Mouse (Mus musculus) G1E-ER4 (cell line): ENCODE results near the gene Mrpl54. TPM values are rescaled to one million over a fixed set of nuclear protein-coding genes. Genes with fewer than 3 reads are reported as not detected.

Experiments used
- GATA1 ChIP-seq: IDR thresholded peaks from one replicate; pipeline ENCODE4 v1.8.0; 2012; ENCODE audit warnings: low read length, inconsistent platforms
- polyA plus RNA-seq: library from polyadenylated mRNA; stranded (reverse); fragments of >175 nt; gene quantifications from 2 replicates; pipeline ENCODE4 v1.2.3, GENCODE M21; 2012

The Mrpl54 gene
- polyA plus RNA-seq: 633 and 674 TPM in 2 replicates

GRCm38 (mm10) chr10:81266211-81267105 is at the start of gene Mrpl54, which contains the start of gene Apba3:
Gene Mrpl54, minus strand, starts transcription at chr10:81266934.
Gene Apba3, plus strand, starts transcription at chr10:81266960.
- no peak for TF ChIP-seq GATA1

DNA sequence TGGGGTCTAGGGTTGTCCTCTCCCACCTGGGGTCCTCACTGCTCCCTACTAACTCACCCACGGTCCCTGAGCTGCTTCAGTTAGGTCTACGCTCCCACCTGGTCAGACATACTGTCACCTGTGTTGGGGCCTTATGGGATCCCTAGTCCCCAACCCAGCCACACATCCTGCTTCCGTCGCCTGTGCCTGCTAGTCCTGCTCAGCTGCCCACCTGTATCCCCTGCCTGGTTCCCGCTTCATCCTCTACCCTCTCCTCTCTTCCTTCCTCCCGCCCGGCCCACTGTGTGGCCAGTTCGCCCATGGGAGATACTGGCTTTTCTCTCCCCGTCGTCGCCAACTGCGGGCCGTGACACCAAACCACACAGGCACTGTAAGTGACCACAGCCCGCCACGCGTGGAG is 48.9 kb upstream of the Mrpl54 start:
- no peak for TF ChIP-seq GATA1

GRCm38 (mm10) chr10:81314201-81314600 is 47.5 kb upstream of the Mrpl54 start:
- TF ChIP-seq GATA1: no peak

DNA sequence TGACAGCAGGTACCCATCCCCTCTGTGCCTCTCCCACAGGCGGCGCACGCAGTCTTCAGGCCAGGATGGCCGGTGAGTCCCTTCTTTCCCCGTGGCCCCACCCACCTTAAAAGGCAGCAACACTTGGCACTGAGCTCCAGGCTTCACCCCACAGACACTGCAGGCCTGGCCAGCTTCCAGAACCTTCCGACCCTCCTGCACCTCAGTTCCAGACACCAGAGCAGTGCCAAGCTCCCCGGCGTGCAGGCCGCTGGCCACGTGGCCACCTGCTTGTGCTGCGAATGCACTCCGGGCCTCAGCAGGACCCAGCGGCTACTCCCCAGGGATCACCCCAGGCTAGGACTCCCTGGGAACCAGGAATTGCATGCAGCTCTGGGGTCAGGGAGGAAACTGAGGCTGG is 46.8 kb upstream of the Mrpl54 start:
- no peak for TF ChIP-seq GATA1

GRCm38 (mm10) chr10:81309571-81309970 is 42.8 kb upstream of the Mrpl54 start:
- TF ChIP-seq GATA1: no peak

DNA sequence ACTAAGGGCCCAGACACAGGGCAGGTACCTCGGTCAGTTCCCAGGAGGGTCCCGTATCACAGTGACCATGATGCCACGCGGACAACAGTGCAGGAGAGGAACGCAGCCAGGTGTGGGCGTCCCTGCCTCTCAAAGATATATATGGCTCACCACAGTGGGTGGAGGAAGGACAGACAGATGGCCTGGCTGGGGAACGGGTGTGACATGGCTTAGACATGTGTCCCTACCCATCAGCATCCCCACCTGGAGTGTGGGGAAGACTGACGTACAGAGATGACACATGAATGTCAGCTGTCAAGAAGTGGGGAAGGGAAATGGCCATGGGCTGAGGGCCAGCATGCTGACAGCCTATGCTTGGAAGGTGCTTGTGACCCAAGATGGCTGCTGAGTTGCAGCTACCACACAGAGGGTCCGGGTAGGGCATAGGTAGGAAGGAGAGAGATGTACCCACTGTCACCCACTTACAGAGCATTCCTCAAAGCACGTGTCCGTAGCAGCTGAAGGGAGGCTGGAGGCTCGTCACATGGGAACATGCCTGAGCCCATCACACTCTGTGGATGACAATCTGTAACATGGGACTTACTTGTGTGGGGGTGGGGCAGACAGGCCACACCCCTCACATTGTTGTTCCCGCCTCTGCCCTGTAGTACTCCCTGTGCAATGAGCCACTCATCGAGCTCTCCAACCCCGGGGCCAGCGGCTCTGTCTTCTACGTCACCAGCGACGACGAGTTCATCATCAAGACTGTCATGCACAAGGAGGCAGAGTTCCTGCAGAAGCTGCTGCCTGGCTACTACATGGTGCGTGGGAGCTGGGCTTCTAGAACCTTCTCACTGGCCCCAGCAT is 40.3 kb upstream of the Mrpl54 start:
- TF ChIP-seq GATA1: no peak

GRCm38 (mm10) chr10:81306173-81306668 is 39.5 kb upstream of the Mrpl54 start:
- no peak for TF ChIP-seq GATA1

DNA sequence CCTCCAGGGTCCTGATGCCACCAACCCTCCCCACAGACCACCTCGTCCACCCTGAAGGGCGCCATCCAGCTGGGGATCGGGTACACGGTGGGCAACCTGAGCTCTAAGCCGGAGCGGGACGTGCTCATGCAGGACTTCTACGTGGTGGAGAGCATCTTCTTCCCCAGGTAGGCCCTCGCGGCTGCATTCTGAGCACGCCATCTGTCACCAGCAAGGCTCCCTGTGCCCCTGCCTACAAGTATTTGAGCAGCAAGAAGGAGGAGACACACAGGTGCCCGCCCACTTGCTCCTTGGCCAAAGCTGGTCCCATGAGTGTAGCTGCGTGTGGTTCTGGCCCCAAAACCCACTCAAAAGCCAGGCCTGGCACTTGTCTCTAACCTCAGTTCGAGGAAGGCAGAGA is 38.9 kb upstream of the Mrpl54 start:
- no peak for TF ChIP-seq GATA1

- no peak for TF ChIP-seq GATA1
Observed at GRCm38 (mm10) chr10:81304597-81305238, 38.0 kb upstream of the Mrpl54 start.

GRCm38 (mm10) chr10:81303761-81304160 is 37.0 kb upstream of the Mrpl54 start:
- no peak for TF ChIP-seq GATA1

- TF ChIP-seq GATA1: no peak
Observed at GRCm38 (mm10) chr10:81303258-81303657, 36.5 kb upstream of the Mrpl54 start.

DNA sequence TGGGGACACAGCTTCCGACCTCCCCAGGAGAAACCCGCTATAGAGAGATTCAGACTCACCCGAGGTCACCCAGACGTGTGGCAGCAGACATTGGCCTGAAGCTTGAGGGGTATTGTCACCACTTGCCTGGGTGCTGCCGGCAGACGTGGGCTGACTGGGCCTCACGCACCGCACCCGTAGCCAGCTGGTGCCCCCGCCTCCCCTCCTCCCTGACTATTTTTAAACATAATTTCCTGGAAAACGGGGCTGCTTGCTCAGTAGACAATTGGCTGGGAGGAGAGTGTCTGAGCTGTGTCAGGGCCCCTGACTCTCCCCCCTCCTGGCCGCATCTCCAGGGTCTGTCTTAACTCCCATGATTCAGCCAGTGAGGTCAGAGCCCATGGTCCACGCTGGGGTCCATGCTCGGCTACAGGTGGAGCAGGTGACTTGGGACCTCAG is 36.1 kb upstream of the Mrpl54 start:
- TF ChIP-seq GATA1: no peak

DNA sequence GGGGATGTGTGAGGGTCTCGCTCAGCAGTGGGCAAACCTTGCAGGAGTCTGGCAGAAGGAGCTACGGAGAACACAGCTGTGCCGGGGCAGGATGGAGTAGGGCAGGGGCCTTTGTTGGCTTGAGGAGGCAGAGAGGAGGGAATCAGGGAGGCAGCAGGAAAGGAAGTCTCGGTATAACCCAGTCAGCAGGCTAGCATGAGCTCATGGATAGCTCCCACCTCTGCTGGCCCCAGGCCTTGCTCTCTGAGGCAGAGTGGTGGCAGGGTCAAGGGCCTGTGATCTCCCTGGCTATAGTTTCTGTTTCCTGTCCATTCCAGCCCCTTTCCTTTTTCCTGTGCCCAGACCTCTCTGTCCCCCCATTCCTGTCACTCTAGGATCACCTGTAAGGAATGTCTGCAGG is 35.6 kb upstream of the Mrpl54 start:
- no peak for TF ChIP-seq GATA1

- no peak for TF ChIP-seq GATA1
Observed at GRCm38 (mm10) chr10:81301321-81301720, 34.6 kb upstream of the Mrpl54 start.

- TF ChIP-seq GATA1: no peak
Observed at GRCm38 (mm10) chr10:81300352-81300907, 33.7 kb upstream of the Mrpl54 start.
